Mouse (Mus musculus) forebrain, postnatal 0 days (tissue): ENCODE results near the gene BC051019. TPM values are rescaled to one million over a fixed set of nuclear protein-coding genes. Genes with fewer than 3 reads are reported as not detected.

Source experiments
- ATAC-seq: fragments of 200-750 bp; cut with Nextera tagmentation; 2 replicates; pipeline ENCODE4 v1.8.0; 2017; ENCODE audit warnings: mild to moderate bottlenecking, moderate library complexity
- DNase-seq: peaks from one replicate; pipeline ENCODE4 v3.0.0-alpha.2; 2015
- H3K27ac ChIP-seq: fragments of 300-500 bp; sonication (generic); 2 replicates; pipeline ENCODE4 v1.5.1; 2014; ENCODE audit warnings: low read depth, mild to moderate bottlenecking, antibody characterized with exemption, low read length, moderate library complexity, mixed read lengths
- H3K27me3 ChIP-seq: fragments of 300-500 bp; sonication (generic); 2 replicates; pipeline ENCODE4 v1.6.1; 2014; ENCODE audit warnings: mild to moderate bottlenecking, low read length, mixed read lengths; ENCODE audit not compliant: insufficient read depth
- H3K36me3 ChIP-seq: fragments of 300-500 bp; sonication (generic); 2 replicates; pipeline ENCODE4 v1.6.1; 2014; ENCODE audit warnings: mild to moderate bottlenecking, moderate library complexity; ENCODE audit not compliant: insufficient read depth
- H3K4me1 ChIP-seq: fragments of 300-500 bp; sonication (generic); 2 replicates; pipeline ENCODE4 v1.6.1; 2014; ENCODE audit warnings: antibody characterized with exemption; ENCODE audit not compliant: insufficient read depth
- H3K4me2 ChIP-seq: fragments of 300-500 bp; sonication (generic); 2 replicates; pipeline ENCODE4 v1.6.1; 2014; ENCODE audit warnings: low read depth, mild to moderate bottlenecking, moderate library complexity
- H3K4me3 ChIP-seq: fragments of 300-500 bp; sonication (generic); 2 replicates; pipeline ENCODE4 v1.5.1; 2014; ENCODE audit warnings: low read depth, low read length, mixed read lengths
- H3K9ac ChIP-seq: fragments of 300-500 bp; sonication (generic); 2 replicates; pipeline ENCODE4 v1.6.1; 2014; ENCODE audit warnings: mild to moderate bottlenecking
- H3K9me3 ChIP-seq: fragments of 300-500 bp; sonication (generic); 2 replicates; pipeline ENCODE4 v1.6.1; 2016; ENCODE audit warnings: low read length
- CTCF ChIP-seq: sonication (generic); IDR thresholded peaks from 2 replicates; pipeline ENCODE4 v1.5.1; 2016; ENCODE audit warnings: antibody characterized with exemption, control low read depth, low read depth
- WGBS: fragments of 180-500 bp; shearing (Covaris S2); extraction: QIAGEN DNeasy Blood & Tissue Kit; methylation state at CpG from one replicate; pipeline ENCODE4 v1.1.7; 2014; 5-methylcytosine and 5-hydroxymethylcytosine counted together
- polyA plus RNA-seq: library from polyadenylated mRNA; unstranded; fragments of >200 nt; fragmentation: Nextera tagmentation; extraction: Ambion mirVana; gene quantifications from 2 replicates; pipeline ENCODE4 v1.2.1, GENCODE M21; 2015
- total RNA-seq: library from RNA; depleted of rRNA; stranded (reverse); fragments of >200 nt; gene quantifications from 2 replicates; pipeline ENCODE4 v1.2.3, GENCODE M21; 2014

Gene BC051019
- total and polyA plus RNA-seq, 2 experiments from 2014 or later: 0.33 to 1.4 TPM

GRCm38 (mm10) chr7:109752008-109752925, 28.6 kb upstream of the BC051019 start, which contains the start of gene Tmem9b:
TSS of gene Tmem9b (minus strand) at chr7:109752875.
- ATAC-seq (peak; percentile 94), DNase-seq (peak; percentile 86)
- Histone ChIP-seq H3K36me3 (0 out of 2 replicates have a peak, but pooled peaks cover 8% of the 10 kb centered on the region), H3K27ac (peak within 1 kb of the TSS; percentile 76), H3K9ac (peak within 1 kb of the TSS; percentile 83), H3K9me3 (no peaks in the 10 kb centered on the region), H3K4me1 (peaks cover 11% of the 10 kb centered on the region), H3K27me3 (no peaks in the 10 kb centered on the region), H3K4me2 (peak within 1 kb of the TSS; percentile 91), H3K4me3 (peak within 1 kb of the TSS; percentile 57)
- whole genome bisulfite sequencing: 3% methylated on average over 72 of the region's 74 CpGs
- 0 out of 2 replicates have a peak, but pooled peaks have one; percentile 15 for TF ChIP-seq CTCF

DNA sequence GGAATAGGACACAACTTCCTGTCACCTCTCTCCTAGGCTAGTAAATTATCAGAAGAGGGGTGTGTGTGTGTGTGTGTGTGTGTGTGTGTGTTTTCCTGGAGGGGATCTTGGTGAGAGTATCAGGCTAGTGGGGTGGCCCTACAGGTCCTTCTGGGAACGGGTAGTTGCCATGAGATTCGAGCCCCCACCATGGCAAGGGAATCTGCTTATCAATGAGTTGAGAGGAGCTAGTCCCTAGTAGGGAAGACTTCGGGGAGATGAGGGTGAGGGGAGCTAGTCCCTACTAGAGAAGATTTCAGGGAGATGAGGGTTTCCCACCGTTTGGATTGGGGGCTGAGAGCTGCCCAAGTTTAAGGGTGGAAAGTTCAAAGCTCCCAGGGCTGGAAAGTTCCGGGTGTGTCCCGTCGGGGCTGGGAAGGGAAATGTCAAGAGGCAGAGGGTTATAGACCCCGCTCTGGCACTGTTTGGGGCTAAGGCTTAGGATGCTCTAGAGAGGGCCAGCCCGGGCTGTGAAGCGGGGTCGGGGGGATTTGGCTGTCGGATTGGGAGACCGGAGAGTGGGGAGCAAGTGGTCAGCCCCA, 27.9 kb upstream of the BC051019 start:
- Histone ChIP-seq H3K27ac (peak overlapping the region; percentile 76), H3K9ac (peak overlapping the region; percentile 83), H3K9me3 (no peaks in the 10 kb centered on the region), H3K36me3 (0 out of 2 replicates have a peak, but pooled peaks cover 9% of the 10 kb centered on the region), H3K4me1 (peaks cover 11% of the 10 kb centered on the region), H3K4me3 (peak overlapping the region; percentile 57), H3K4me2 (peak overlapping the region; percentile 91), H3K27me3 (no peaks in the 10 kb centered on the region)
- ATAC-seq (peak; percentile 2; the same call in 1 of the 2 replicates), DNase-seq (no peak)
- 4% methylated on average over 13 of the region's 13 CpGs for WGBS
- TF ChIP-seq CTCF: no peak

GRCm38 (mm10) chr7:109747747-109748146, 24.1 kb upstream of the BC051019 start:
- ATAC-seq: no peak
- no peaks in the 10 kb centered on the region for H3K4me1 ChIP-seq
- H3K27ac ChIP-seq: no peak overlapping the region
- no peaks in the 10 kb centered on the region for H3K9me3 ChIP-seq
- DNase-seq: no peak
- no peak overlapping the region for H3K4me2 ChIP-seq
- no peak overlapping the region for H3K9ac ChIP-seq
- 46% methylated on average over 1 of the region's 1 CpGs for WGBS
- H3K4me3 ChIP-seq: no peak overlapping the region
- H3K27me3 ChIP-seq: no peaks in the 10 kb centered on the region
- peaks cover 40% of the 10 kb centered on the region for H3K36me3 ChIP-seq
- TF ChIP-seq CTCF: peak; percentile 39

GRCm38 (mm10) chr7:109741703-109742102, 18.1 kb upstream of the BC051019 start:
- ATAC-seq: no peak
- H3K36me3 ChIP-seq: peaks cover 75% of the 10 kb centered on the region

DNA sequence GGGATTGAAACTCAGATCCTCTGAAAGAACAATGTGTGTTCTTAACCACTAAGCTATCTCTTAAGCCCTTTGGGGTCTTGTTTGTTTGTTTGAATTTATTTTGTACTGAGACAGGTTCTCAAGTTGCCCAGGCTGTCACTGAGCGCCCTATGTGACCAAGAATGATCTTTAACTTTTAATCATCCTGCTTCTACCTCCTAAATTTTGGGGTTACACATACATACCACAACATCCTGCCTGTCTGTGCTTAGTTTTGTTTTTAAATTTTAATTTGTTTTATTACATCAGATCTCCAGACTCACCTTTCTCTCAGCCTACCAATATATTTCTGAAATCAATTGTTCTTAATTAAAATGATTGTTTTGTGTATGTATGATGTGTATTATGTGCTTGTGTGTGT, 17.4 kb upstream of the BC051019 start:
- peaks cover 76% of the 10 kb centered on the region for H3K36me3 ChIP-seq
- DNase-seq (no peak), ATAC-seq (no peak)
- no peak for TF ChIP-seq CTCF
- H3K4me1 ChIP-seq: no peaks in the 10 kb centered on the region
- no peak overlapping the region for H3K9ac ChIP-seq
- no peak overlapping the region for H3K4me2 ChIP-seq
- no peaks in the 10 kb centered on the region for H3K27me3 ChIP-seq
- WGBS: 89% methylated on average over 1 of the region's 1 CpGs
- no peak overlapping the region for H3K27ac ChIP-seq
- no peaks in the 10 kb centered on the region for H3K9me3 ChIP-seq
- H3K4me3 ChIP-seq: no peak overlapping the region

More at GRCm38 (mm10) chr7:109741703-109742102, 18.1 kb upstream of the BC051019 start:
- no peaks in the 10 kb centered on the region for H3K4me1 ChIP-seq
- TF ChIP-seq CTCF: no peak
- no peak overlapping the region for H3K4me3 ChIP-seq
- WGBS: 89% methylated on average over 4 of the region's 4 CpGs
- DNase-seq: no peak
- no peak overlapping the region for H3K27ac ChIP-seq
- no peak overlapping the region for H3K4me2 ChIP-seq
- H3K27me3 ChIP-seq: no peaks in the 10 kb centered on the region
- no peak overlapping the region for H3K9ac ChIP-seq
- H3K9me3 ChIP-seq: no peaks in the 10 kb centered on the region

DNA sequence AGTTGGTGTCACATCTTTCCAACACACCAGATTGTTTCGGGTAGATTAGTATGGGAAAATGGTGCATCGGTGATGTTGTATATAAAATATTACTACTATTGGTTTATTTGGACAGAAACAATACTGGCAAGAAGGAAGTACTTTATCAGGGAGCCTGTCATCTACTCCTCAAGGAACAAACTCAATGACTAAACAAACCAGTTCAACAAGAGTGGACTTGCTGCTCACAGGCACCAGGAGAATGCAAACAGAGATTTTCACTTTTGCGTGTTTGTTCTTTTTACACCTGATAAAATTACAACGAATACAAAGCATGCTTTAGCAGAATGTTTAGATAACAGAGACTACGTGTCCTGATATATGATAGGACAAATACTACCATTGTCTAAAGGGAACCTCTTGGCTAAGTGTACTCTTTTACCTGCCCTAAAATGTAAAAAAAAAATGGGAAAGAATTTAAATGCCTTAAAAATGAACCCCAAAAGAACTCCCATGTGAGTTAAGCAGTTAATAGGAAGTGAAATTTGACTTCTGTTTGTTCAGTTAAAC, 16.2 kb upstream of the BC051019 start:
- no peak overlapping the region for H3K4me3 ChIP-seq
- H3K4me1 ChIP-seq: no peaks in the 10 kb centered on the region
- no peak overlapping the region for H3K27ac ChIP-seq
- H3K9me3 ChIP-seq: no peaks in the 10 kb centered on the region
- no peaks in the 10 kb centered on the region for H3K27me3 ChIP-seq
- DNase-seq (no peak), ATAC-seq (no peak)
- no peak overlapping the region for H3K9ac ChIP-seq
- H3K4me2 ChIP-seq: no peak overlapping the region
- TF ChIP-seq CTCF: no peak
- WGBS: 92% methylated on average over 5 of the region's 5 CpGs
- peaks cover 78% of the 10 kb centered on the region for H3K36me3 ChIP-seq
